Mouse (Mus musculus): ENCODE data around the gene Helz.
"Not testable (repeated sequence)": the region's sequence is repeated elsewhere in the genome, so short reads cannot be mapped to it uniquely, and the experiment has no call there.

Gene Helz

GRCm38 (mm10) chr11:107547351-107548203 is at the start of gene Helz:
Gene Helz (plus strand): TSS chr11:107547930.
- DNase-seq = peak; percentile 77 to 86

GRCm38 (mm10) chr11:107502801-107503200 is 44.9 kb upstream of the Helz start:
- peak in 1 of 2 experiments; percentile 13 for DNase-seq

GRCm38 (mm10) chr11:107504364-107504763 is 43.4 kb upstream of the Helz start:
- not testable (repeated sequence) for DNase-seq

GRCm38 (mm10) chr11:107506260-107506659 is 41.5 kb upstream of the Helz start:
- DNase-seq = peak; percentile 14 to 56

- DNase-seq = peak; percentile 16 to 33
Observed at GRCm38 (mm10) chr11:107509631-107510338, 37.9 kb upstream of the Helz start.

GRCm38 (mm10) chr11:107510362-107511269 is 37.1 kb upstream of the Helz start:
- DNase-seq = peak; percentile 42 to 47

- DNase-seq = peak; percentile 68 to 87
Observed at GRCm38 (mm10) chr11:107511954-107512353, 35.8 kb upstream of the Helz start.

GRCm38 (mm10) chr11:107513047-107513446 is 34.7 kb upstream of the Helz start:
- DNase-seq = peak; percentile 10 to 44

GRCm38 (mm10) chr11:107516387-107516786 is 31.3 kb upstream of the Helz start:
- no peak for DNase-seq

GRCm38 (mm10) chr11:107518645-107519429 is 28.9 kb upstream of the Helz start:
- DNase-seq = no peak

- DNase-seq = no peak
Observed at GRCm38 (mm10) chr11:107521153-107521552, 26.6 kb upstream of the Helz start.

- no peak for DNase-seq
Observed at GRCm38 (mm10) chr11:107524966-107525365, 22.8 kb upstream of the Helz start.

GRCm38 (mm10) chr11:107527632-107528031 is 20.1 kb upstream of the Helz start:
- no peak for DNase-seq

- peak; percentile 60 to 65 for DNase-seq
Observed at GRCm38 (mm10) chr11:107529320-107529719, 18.4 kb upstream of the Helz start.

GRCm38 (mm10) chr11:107531445-107531844 is 16.3 kb upstream of the Helz start:
- no peak for DNase-seq

- no peak for DNase-seq
Observed at GRCm38 (mm10) chr11:107532271-107532670, 15.5 kb upstream of the Helz start.

- no peak for DNase-seq
Observed at GRCm38 (mm10) chr11:107538994-107539393, 8.7 kb upstream of the Helz start.

- DNase-seq = no peak
Observed at GRCm38 (mm10) chr11:107540339-107540738, 7.4 kb upstream of the Helz start.

GRCm38 (mm10) chr11:107545747-107546476 is 1.8 kb upstream of the Helz start:
- DNase-seq = peak; percentile 45 to 53

GRCm38 (mm10) chr11:107546667-107547301 is 946 bp upstream of the Helz start:
- peak; percentile 38 to 67 for DNase-seq
